Mouse (Mus musculus) embryonic facial prominence, embryonic 15.5 days (tissue): ENCODE measurements around the gene Acap1. TPM values are rescaled to one million over a fixed set of nuclear protein-coding genes. Genes with fewer than 3 reads are reported as not detected.
"Not testable (repeated sequence)": the region's sequence is repeated elsewhere in the genome, so short reads cannot be mapped to it uniquely, and the experiment has no call there.

Experiments used
- ATAC-seq: fragments of 200-750 bp; cut with Nextera tagmentation; 2 replicates; pipeline ENCODE4 v1.8.0; 2017; ENCODE audit warnings: low read depth, moderate TSS enrichment; ENCODE audit not compliant: insufficient number of reproducible peaks, low FRiP score, low TSS enrichment
- H3K27ac ChIP-seq: fragments of 300-500 bp; sonication (generic); replicated peaks from 2 replicates; pipeline ENCODE4 v1.5.1; 2015; ENCODE audit warnings: mild to moderate bottlenecking, inconsistent platforms
- H3K27me3 ChIP-seq: fragments of 300-500 bp; sonication (generic); 2 replicates; pipeline ENCODE4 v1.6.1; 2015; ENCODE audit warnings: inconsistent platforms
- H3K36me3 ChIP-seq: fragments of 300-500 bp; sonication (generic); 2 replicates; pipeline ENCODE4 v1.6.1; 2015; ENCODE audit warnings: mild to moderate bottlenecking, inconsistent platforms
- H3K4me1 ChIP-seq: fragments of 300-500 bp; sonication (generic); 2 replicates; pipeline ENCODE4 v1.6.1; 2015; ENCODE audit warnings: inconsistent platforms
- H3K4me2 ChIP-seq: fragments of 300-500 bp; sonication (generic); replicated peaks from 2 replicates; pipeline ENCODE4 v1.6.1; 2015; ENCODE audit warnings: mild to moderate bottlenecking, inconsistent platforms
- H3K4me3 ChIP-seq: fragments of 300-500 bp; sonication (generic); replicated peaks from 2 replicates; pipeline ENCODE4 v1.5.1; 2015; ENCODE audit warnings: mild to moderate bottlenecking, inconsistent platforms
- H3K9ac ChIP-seq: fragments of 300-500 bp; sonication (generic); 2 replicates; pipeline ENCODE4 v1.6.1; 2015; ENCODE audit warnings: inconsistent platforms
- H3K9me3 ChIP-seq: fragments of 300-500 bp; sonication (generic); replicated peaks from 2 replicates; pipeline ENCODE4 v1.6.1; 2016; ENCODE audit warnings: inconsistent platforms
- WGBS: fragments of 180-500 bp; shearing (Covaris S2); methylation state at CpG from one replicate; pipeline ENCODE4 v1.1.7; 2015; 5-methylcytosine and 5-hydroxymethylcytosine counted together
- polyA plus RNA-seq: library from polyadenylated mRNA; unstranded; fragments of >200 nt; fragmentation: Nextera tagmentation; extraction: Ambion mirVana; gene quantifications from 2 replicates; pipeline ENCODE4 v1.2.1, GENCODE M21; 2015

Acap1 gene
- polyA plus RNA-seq, 1 experiment from 2014 or later: 1.8 TPM

- ATAC-seq: peak; percentile 30; the same call in 1 of the 2 replicates
- Histone ChIP-seq H3K9me3 (no peaks in the 10 kb centered on the region), H3K27ac (no peak overlapping the region), H3K4me1 (peaks cover 45% of the 10 kb centered on the region), H3K4me3 (peak overlapping the region; percentile 26), H3K36me3 (no peaks in the 10 kb centered on the region), H3K9ac (no peak overlapping the region), H3K27me3 (peaks cover 13% of the 10 kb centered on the region; the same call in 1 of the 2 replicates), H3K4me2 (peak overlapping the region; percentile 44)
- WGBS: under 1% methylated on average over 18 of the region's 18 CpGs
Observed at GRCm38 (mm10) chr11:69934169-69934568, 38.8 kb upstream of the Acap1 start.

GRCm38 (mm10) chr11:69933066-69933465 is 37.7 kb upstream of the Acap1 start:
- Histone ChIP-seq H3K27ac (no peak overlapping the region), H3K36me3 (no peaks in the 10 kb centered on the region), H3K4me3 (no peak overlapping the region), H3K4me2 (no peak overlapping the region), H3K9me3 (no peaks in the 10 kb centered on the region), H3K9ac (no peak overlapping the region), H3K4me1 (peaks cover 38% of the 10 kb centered on the region), H3K27me3 (peaks cover 10% of the 10 kb centered on the region; the same call in 1 of the 2 replicates)
- no peak for ATAC-seq
- WGBS: 70% methylated on average over 4 of the region's 4 CpGs

GRCm38 (mm10) chr11:69932254-69932653 is 36.9 kb upstream of the Acap1 start:
- Histone ChIP-seq H3K9me3 (no peaks in the 10 kb centered on the region), H3K9ac (no peak overlapping the region), H3K36me3 (no peaks in the 10 kb centered on the region), H3K4me1 (peaks cover 30% of the 10 kb centered on the region), H3K27me3 (peaks cover 6% of the 10 kb centered on the region; the same call in 1 of the 2 replicates), H3K4me2 (no peak overlapping the region), H3K4me3 (no peak overlapping the region), H3K27ac (no peak overlapping the region)
- WGBS: 36% methylated on average over 3 of the region's 3 CpGs
- ATAC-seq: no peak

GRCm38 (mm10) chr11:69931769-69932168 is 36.4 kb upstream of the Acap1 start:
- WGBS: 67% methylated on average over 8 of the region's 8 CpGs
- ATAC-seq: no peak

GRCm38 (mm10) chr11:69930967-69931537 is 35.7 kb upstream of the Acap1 start:
- no peak overlapping the region for H3K27ac ChIP-seq
- H3K27me3 ChIP-seq: peaks cover 4% of the 10 kb centered on the region; the same call in 1 of the 2 replicates
- no peaks in the 10 kb centered on the region for H3K9me3 ChIP-seq
- H3K36me3 ChIP-seq: no peaks in the 10 kb centered on the region
- no peak overlapping the region for H3K9ac ChIP-seq
- H3K4me1 ChIP-seq: peaks cover 18% of the 10 kb centered on the region
- ATAC-seq: no peak
- WGBS: 66% methylated on average over 3 of the region's 3 CpGs
- H3K4me2 ChIP-seq: no peak overlapping the region
- H3K4me3 ChIP-seq: no peak overlapping the region

More at GRCm38 (mm10) chr11:69931769-69932168, 36.4 kb upstream of the Acap1 start:
- H3K4me3 ChIP-seq: no peak overlapping the region
- no peak overlapping the region for H3K9ac ChIP-seq
- no peak overlapping the region for H3K4me2 ChIP-seq
- no peaks in the 10 kb centered on the region for H3K9me3 ChIP-seq
- peaks cover 25% of the 10 kb centered on the region for H3K4me1 ChIP-seq
- no peak overlapping the region for H3K27ac ChIP-seq
- no peaks in the 10 kb centered on the region for H3K36me3 ChIP-seq
- peaks cover 4% of the 10 kb centered on the region; the same call in 1 of the 2 replicates for H3K27me3 ChIP-seq

GRCm38 (mm10) chr11:69930176-69930575 is 34.8 kb upstream of the Acap1 start:
- not testable (repeated sequence) for H3K9me3 ChIP-seq, H3K9ac ChIP-seq, H3K4me3 ChIP-seq, H3K36me3 ChIP-seq, H3K4me2 ChIP-seq, H3K27ac ChIP-seq, H3K4me1 ChIP-seq, H3K27me3 ChIP-seq, ATAC-seq
- WGBS: 86% methylated on average over 8 of the region's 8 CpGs

GRCm38 (mm10) chr11:69929712-69930111 is 34.4 kb upstream of the Acap1 start:
- H3K27me3 ChIP-seq: no peaks in the 10 kb centered on the region
- no peaks in the 10 kb centered on the region for H3K36me3 ChIP-seq
- H3K9ac ChIP-seq: no peak overlapping the region
- no peaks in the 10 kb centered on the region for H3K9me3 ChIP-seq
- no peak overlapping the region for H3K4me2 ChIP-seq
- no peak for ATAC-seq
- H3K27ac ChIP-seq: no peak overlapping the region
- no peak overlapping the region for H3K4me3 ChIP-seq
- WGBS: 86% methylated on average over 4 of the region's 4 CpGs
- peaks cover 5% of the 10 kb centered on the region; the same call in 1 of the 2 replicates for H3K4me1 ChIP-seq

- no peak for ATAC-seq
- no peaks in the 10 kb centered on the region for H3K36me3 ChIP-seq
- H3K27ac ChIP-seq: no peak overlapping the region
- no peak overlapping the region for H3K9ac ChIP-seq
- no peak overlapping the region for H3K4me3 ChIP-seq
- H3K9me3 ChIP-seq: no peaks in the 10 kb centered on the region
- H3K4me2 ChIP-seq: no peak overlapping the region
- no peaks in the 10 kb centered on the region for H3K27me3 ChIP-seq
- no peaks in the 10 kb centered on the region; the same call in 1 of the 2 replicates for H3K4me1 ChIP-seq
- WGBS: 90% methylated on average over 2 of the region's 2 CpGs
Observed at GRCm38 (mm10) chr11:69927501-69927900, 32.2 kb upstream of the Acap1 start.

GRCm38 (mm10) chr11:69922796-69923195 is 27.5 kb upstream of the Acap1 start:
- Histone ChIP-seq H3K4me1 (peaks cover 16% of the 10 kb centered on the region), H3K36me3 (peaks cover 16% of the 10 kb centered on the region), H3K4me2 (peak overlapping the region; percentile 56; the same call in 1 of the 2 replicates), H3K4me3 (no peak overlapping the region), H3K27ac (peak overlapping the region; percentile 99; the same call in 1 of the 2 replicates), H3K9me3 (no peaks in the 10 kb centered on the region), H3K9ac (no peak overlapping the region), H3K27me3 (no peaks in the 10 kb centered on the region)
- 55% methylated on average over 3 of the region's 3 CpGs for WGBS
- ATAC-seq: no peak

- H3K4me2 ChIP-seq: peak overlapping the region; percentile 56
- no peak for ATAC-seq
- peaks cover 22% of the 10 kb centered on the region for H3K36me3 ChIP-seq
- no peaks in the 10 kb centered on the region for H3K9me3 ChIP-seq
- H3K27me3 ChIP-seq: no peaks in the 10 kb centered on the region
- H3K27ac ChIP-seq: peak overlapping the region; percentile 99
- H3K4me1 ChIP-seq: peaks cover 16% of the 10 kb centered on the region
- WGBS: 2% methylated on average over 12 of the region's 12 CpGs
- peak overlapping the region; percentile 46 for H3K9ac ChIP-seq
- H3K4me3 ChIP-seq: peak overlapping the region; percentile 95
Observed at GRCm38 (mm10) chr11:69922012-69922756, 26.8 kb upstream of the Acap1 start.

- H3K9me3 ChIP-seq: no peaks in the 10 kb centered on the region
- peaks cover 30% of the 10 kb centered on the region for H3K36me3 ChIP-seq
- peak within 1 kb of the TSS; percentile 99 for H3K27ac ChIP-seq
- H3K4me3 ChIP-seq: peak within 1 kb of the TSS; percentile 95
- peak within 1 kb of the TSS; percentile 98 for H3K9ac ChIP-seq
- peak; percentile 97 for ATAC-seq
- no peaks in the 10 kb centered on the region for H3K27me3 ChIP-seq
- peak within 1 kb of the TSS; percentile 82 for H3K4me2 ChIP-seq
- WGBS: under 1% methylated on average over 77 of the region's 78 CpGs
- peaks cover 17% of the 10 kb centered on the region for H3K4me1 ChIP-seq
Observed at GRCm38 (mm10) chr11:69921114-69922011, 26.0 kb upstream of the Acap1 start, which contains the start of gene Eif5a. Gene Eif5a, minus strand, starts transcription at chr11:69921958.
